Comparison of ENCODE assay signal across 8 mouse cellular contexts in the genomic region with DNA sequence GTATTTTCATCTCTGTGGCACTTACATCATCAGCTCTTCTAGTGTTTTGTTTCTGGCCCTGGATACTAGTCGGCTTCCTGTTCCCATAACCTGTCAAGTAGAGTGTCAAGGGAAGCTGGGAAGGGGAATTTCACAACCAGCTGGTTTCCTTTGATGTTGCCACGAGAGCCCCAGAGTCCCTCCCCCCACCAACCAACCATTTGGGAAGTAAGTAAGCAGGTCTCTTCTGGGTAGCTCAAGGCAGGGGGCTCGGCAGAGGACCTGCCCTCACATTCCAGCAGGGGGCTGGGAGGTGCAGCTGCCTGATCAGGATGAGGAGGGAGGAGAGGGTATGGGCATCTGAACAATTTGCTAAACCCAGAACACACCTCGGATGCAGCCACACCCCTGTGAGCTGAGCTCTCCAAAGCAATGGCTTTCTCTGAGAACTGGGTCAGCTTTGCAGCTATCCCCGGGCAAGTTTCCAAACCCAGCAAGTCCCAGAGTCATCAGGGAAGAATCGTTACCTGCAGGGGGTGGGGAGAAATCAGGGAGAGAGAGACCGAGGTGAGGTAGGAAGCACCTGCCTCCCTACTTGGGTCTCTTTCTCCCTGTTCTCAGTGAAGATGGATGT. TPM values are rescaled to one million over a fixed set of nuclear protein-coding genes. Genes with fewer than 3 reads are reported as not detected.
A peak's percentile ranks its signal among the peaks of the same experiment; 100 is the strongest.
DNase-seq lines count a peak whose midpoint lies in the region; ATAC-seq lines count a peak whose summit lies in the region.

No protein-coding gene starts in this region.

- intact Hi-C loops in left cerebral cortex, postnatal 14 days (cut with DNase I), result loop anchor here (2.0 to 10.0 kb wide), 3 partner anchors 64 to 150 kb away; no protein-coding TSS in a partner anchor

- DNase-seq in midbrain, embryonic 10.5 days (ENCODE audit: low spot score), result no peak
- peak; percentile 61 for DNase-seq in embryo, embryonic 9.5 days (ENCODE audit: extremely low spot score)
- peak; percentile 20 for DNase-seq in midbrain, embryonic 14.5 days
- DNase-seq in left cerebral cortex, postnatal 14 days (ENCODE audit: low spot score in 2 of 2), result no peak
- no peak for DNase-seq in thymus, postnatal 10 days (ENCODE audit: low spot score in 2 of 2)

- peaks cover 3% of the 10 kb centered on the region for H3K36me3 ChIP-seq in midbrain, embryonic 10.5 days
- H3K36me3 ChIP-seq in midbrain, embryonic 15.5 days (replicated peaks), result no peaks in the 10 kb centered on the region
- H3K36me3 ChIP-seq in kidney, embryonic 15.5 days, result peaks cover 2% of the 10 kb centered on the region
- H3K36me3 ChIP-seq in midbrain, embryonic 14.5 days (ENCODE audit: control insufficient read depth, insufficient read depth, low read length), result peaks cover 3% of the 10 kb centered on the region
- peaks cover 2% of the 10 kb centered on the region for H3K36me3 ChIP-seq in forebrain, embryonic 12.5 days (replicated peaks)

- H3K27me3 ChIP-seq in midbrain, embryonic 10.5 days (ENCODE audit: low read depth, poor library complexity, severe bottlenecking), result peaks cover 19% of the 10 kb centered on the region
- H3K27me3 ChIP-seq in midbrain, embryonic 15.5 days (replicated peaks), result no peaks in the 10 kb centered on the region
- no peaks in the 10 kb centered on the region for H3K27me3 ChIP-seq in kidney, embryonic 15.5 days
- no peaks in the 10 kb centered on the region for H3K27me3 ChIP-seq in midbrain, embryonic 14.5 days (ENCODE audit: control insufficient read depth, insufficient read depth, low read length)
- peaks cover 3% of the 10 kb centered on the region for H3K27me3 ChIP-seq in forebrain, embryonic 12.5 days

- 7% methylated on average over 7 of the region's 7 CpGs for WGBS in midbrain, embryonic 10.5 days
- WGBS in midbrain, embryonic 15.5 days, result 8% methylated on average over 7 of the region's 7 CpGs
- WGBS in kidney, embryonic 15.5 days, result 5% methylated on average over 7 of the region's 7 CpGs
- WGBS in midbrain, embryonic 14.5 days, result 12% methylated on average over 7 of the region's 7 CpGs
- WGBS in forebrain, embryonic 12.5 days, result 8% methylated on average over 7 of the region's 7 CpGs

- no peaks in the 10 kb centered on the region for H3K9me3 ChIP-seq in midbrain, embryonic 10.5 days (replicated peaks)
- H3K9me3 ChIP-seq in midbrain, embryonic 15.5 days, result no peaks in the 10 kb centered on the region
- no peaks in the 10 kb centered on the region for H3K9me3 ChIP-seq in kidney, embryonic 15.5 days (replicated peaks)
- H3K9me3 ChIP-seq in midbrain, embryonic 14.5 days (ENCODE audit: control insufficient read depth, low read length), result no peaks in the 10 kb centered on the region
- H3K9me3 ChIP-seq in forebrain, embryonic 12.5 days, result no peaks in the 10 kb centered on the region

- no peak overlapping the region for H3K4me3 ChIP-seq in midbrain, embryonic 10.5 days
- H3K4me3 ChIP-seq in midbrain, embryonic 15.5 days, result no peak overlapping the region
- no peak overlapping the region for H3K4me3 ChIP-seq in kidney, embryonic 15.5 days (replicated peaks)
- no peak overlapping the region for H3K4me3 ChIP-seq in midbrain, embryonic 14.5 days (replicated peaks; ENCODE audit: low read depth, low read length)
- H3K4me3 ChIP-seq in forebrain, embryonic 12.5 days (replicated peaks), result no peak overlapping the region

- no peak overlapping the region for H3K4me2 ChIP-seq in midbrain, embryonic 15.5 days
- no peak overlapping the region for H3K4me2 ChIP-seq in kidney, embryonic 15.5 days
- no peak overlapping the region for H3K4me2 ChIP-seq in midbrain, embryonic 14.5 days (ENCODE audit: low read length)
- H3K4me2 ChIP-seq in forebrain, embryonic 12.5 days, result no peak overlapping the region

- peaks cover 65% of the 10 kb centered on the region for H3K4me1 ChIP-seq in midbrain, embryonic 10.5 days
- peaks cover 24% of the 10 kb centered on the region for H3K4me1 ChIP-seq in midbrain, embryonic 15.5 days
- peaks cover 57% of the 10 kb centered on the region for H3K4me1 ChIP-seq in kidney, embryonic 15.5 days
- peaks cover 18% of the 10 kb centered on the region for H3K4me1 ChIP-seq in midbrain, embryonic 14.5 days (ENCODE audit: control insufficient read depth, insufficient read depth, low read length)
- peaks cover 36% of the 10 kb centered on the region for H3K4me1 ChIP-seq in forebrain, embryonic 12.5 days

- H3K27ac ChIP-seq in midbrain, embryonic 10.5 days (replicated peaks), result peak overlapping the region; percentile 53
- no peak overlapping the region for H3K27ac ChIP-seq in midbrain, embryonic 15.5 days
- H3K27ac ChIP-seq in kidney, embryonic 15.5 days, result peak overlapping the region; percentile 98
- no peak overlapping the region for H3K27ac ChIP-seq in midbrain, embryonic 14.5 days (replicated peaks; ENCODE audit: low read depth, low read length)
- H3K27ac ChIP-seq in forebrain, embryonic 12.5 days, result no peak overlapping the region

- no peak overlapping the region for H3K9ac ChIP-seq in midbrain, embryonic 15.5 days
- H3K9ac ChIP-seq in kidney, embryonic 15.5 days, result no peak overlapping the region
- H3K9ac ChIP-seq in midbrain, embryonic 14.5 days (replicated peaks; ENCODE audit: low read length), result no peak overlapping the region
- H3K9ac ChIP-seq in forebrain, embryonic 12.5 days, result no peak overlapping the region

- no peak for ATAC-seq in midbrain, embryonic 15.5 days (replicated peaks)
- no peak for ATAC-seq in kidney, embryonic 15.5 days (replicated peaks; ENCODE audit: low FRiP score)
- no peak for ATAC-seq in midbrain, embryonic 14.5 days (ENCODE audit: low FRiP score, low TSS enrichment)
- no peak for ATAC-seq in forebrain, embryonic 12.5 days (ENCODE audit: low FRiP score)

RNA-seq across cellular contexts. Expression of gene Amotl2, which starts 1.5 kb away (rescaled TPM):
- polyA plus RNA-seq in midbrain, embryonic 10.5 days (2016; fragmentation: Nextera tagmentation; extraction: Ambion mirVana), result 60.3 and 71.1 TPM in 2 replicates
- polyA plus RNA-seq in midbrain, embryonic 15.5 days (2015; fragmentation: Nextera tagmentation; extraction: Ambion mirVana), result 83.4 and 90.5 TPM in 2 replicates
- polyA plus RNA-seq in kidney, embryonic 15.5 days (2015; fragmentation: Nextera tagmentation; extraction: Ambion mirVana), result 43.3 and 45.1 TPM in 2 replicates
- polyA plus RNA-seq in midbrain, embryonic 14.5 days (2014; fragmentation: Nextera tagmentation; extraction: Ambion mirVana), result 61.0 and 77.7 TPM in 2 replicates
- 10 to 100 TPM; 16.7 to 19.5 TPM for total RNA-seq in left cerebral cortex, postnatal 14 days (2021)
- polyA plus RNA-seq in forebrain, embryonic 12.5 days (2016; fragmentation: Nextera tagmentation; extraction: Ambion mirVana), result 82.4 TPM in 2 replicates

Comparison
In these comparisons a context has a peak if more than half of its experiments do, and no peak if none do; other contexts are left out.
1. DNase-seq: peak in embryo, embryonic 9.5 days (single experiment) and midbrain, embryonic 14.5 days (single experiment); none in midbrain, embryonic 10.5 days (single experiment), left cerebral cortex, postnatal 14 days (0 of 2) and thymus, postnatal 10 days (0 of 2).
2. H3K27ac ChIP-seq: peak in midbrain, embryonic 10.5 days (single experiment) and kidney, embryonic 15.5 days (single experiment); none in midbrain, embryonic 15.5 days (single experiment), midbrain, embryonic 14.5 days (single experiment) and forebrain, embryonic 12.5 days (single experiment).